Mouse (Mus musculus): ENCODE results near the gene Abcc4.

Abcc4 gene

GRCm38 (mm10) chr14:118434842-118435241, 271.2 kb downstream of the Abcc4 start:
- DNase-seq (ENCODE audit: low spot score in 2 of 2), result no peak

- DNase-seq (ENCODE audit: low spot score in 2 of 2), result no peak
Observed at GRCm38 (mm10) chr14:118433848-118434247, 272.2 kb downstream of the Abcc4 start.
